Mouse (Mus musculus) lung, postnatal 0 days (tissue): ENCODE measurements around the gene Plpp1.

Experiments
- CTCF ChIP-seq: IDR thresholded peaks from 2 replicates; pipeline ENCODE4 v1.5.1; 2016; ENCODE audit warnings: antibody characterized with exemption, mild to moderate bottlenecking
- EP300 ChIP-seq: IDR thresholded peaks from 2 replicates; pipeline ENCODE4 v1.6.1; 2016; ENCODE audit warnings: antibody characterized with exemption, mild to moderate bottlenecking, control low read depth

DNA sequence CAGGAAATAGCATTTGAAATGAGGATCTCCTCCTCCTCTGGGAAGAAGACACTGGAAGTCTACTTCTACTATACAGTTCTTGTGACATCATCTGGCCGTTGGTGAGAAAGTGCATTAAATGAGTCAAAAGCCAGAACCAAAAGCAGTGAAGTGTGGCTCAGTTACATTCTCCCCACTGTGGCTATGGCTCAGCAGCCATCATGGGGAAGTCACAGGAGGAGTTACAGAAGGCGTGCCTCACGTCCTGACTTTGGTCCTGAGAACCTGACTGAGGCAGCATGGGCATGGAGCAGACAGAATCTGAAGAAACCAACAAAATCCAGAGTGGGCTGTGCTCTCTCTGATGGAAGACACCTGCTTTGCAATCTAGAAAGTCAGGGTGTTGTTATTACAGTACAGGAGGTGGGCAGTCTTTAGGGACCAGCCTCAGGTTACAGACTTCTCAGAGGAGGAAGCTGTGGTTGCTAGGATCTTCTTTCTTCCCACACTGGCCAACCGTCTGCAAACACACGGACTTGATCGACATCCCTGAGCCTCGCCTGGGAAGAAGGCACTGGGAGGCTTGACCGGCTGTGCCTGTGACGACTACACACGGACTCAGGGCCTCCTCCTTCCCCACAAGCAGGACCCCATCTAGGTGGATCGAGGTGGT is 69.6 kb downstream of the Plpp1 start:
- TF ChIP-seq CTCF (no peak), EP300 (no peak)
